Mouse (Mus musculus) embryonic facial prominence, embryonic 14.5 days (tissue): ENCODE results near the gene Gm28374. TPM values are rescaled to one million over a fixed set of nuclear protein-coding genes. Genes with fewer than 3 reads are reported as not detected.
"Not testable (repeated sequence)": the region's sequence is repeated elsewhere in the genome, so short reads cannot be mapped to it uniquely, and the experiment has no call there.

ENCODE experiments used
- ATAC-seq: fragments of 200-750 bp; cut with Nextera tagmentation; 2 replicates; pipeline ENCODE4 v1.8.0; 2017; ENCODE audit warnings: low read depth, moderate number of reproducible peaks, moderate TSS enrichment
- DNase-seq: peaks from one replicate; pipeline ENCODE4 v3.0.0-alpha.2; 2015; ENCODE audit warnings: low spot score
- H3K27ac ChIP-seq: fragments of 300-500 bp; sonication (generic); replicated peaks from 2 replicates; pipeline ENCODE4 v1.5.1; 2014; ENCODE audit warnings: low read depth, mild to moderate bottlenecking, low read length, moderate library complexity
- H3K27me3 ChIP-seq: fragments of 300-500 bp; sonication (generic); replicated peaks from 2 replicates; pipeline ENCODE4 v1.6.1; 2014; ENCODE audit warnings: low read length; ENCODE audit not compliant: control insufficient read depth, insufficient read depth
- H3K36me3 ChIP-seq: fragments of 300-500 bp; sonication (generic); 2 replicates; pipeline ENCODE4 v1.6.1; 2014; ENCODE audit warnings: low read length, mixed read lengths; ENCODE audit not compliant: control insufficient read depth, insufficient read depth
- H3K4me1 ChIP-seq: fragments of 300-500 bp; sonication (generic); 2 replicates; pipeline ENCODE4 v1.6.1; 2014; ENCODE audit warnings: antibody characterized with exemption, low read length; ENCODE audit not compliant: control insufficient read depth, insufficient read depth
- H3K4me2 ChIP-seq: fragments of 300-500 bp; sonication (generic); 2 replicates; pipeline ENCODE4 v1.6.1; 2014; ENCODE audit warnings: low read depth, mild to moderate bottlenecking, low read length, moderate library complexity, mixed read lengths
- H3K4me3 ChIP-seq: fragments of 300-500 bp; sonication (generic); 2 replicates; pipeline ENCODE4 v1.5.1; 2014; ENCODE audit warnings: low read depth, mild to moderate bottlenecking, low read length
- H3K9ac ChIP-seq: fragments of 300-500 bp; sonication (generic); 2 replicates; pipeline ENCODE4 v1.6.1; 2014; ENCODE audit warnings: low read depth, mild to moderate bottlenecking, low read length, moderate library complexity, mixed read lengths
- H3K9me3 ChIP-seq: fragments of 300-500 bp; sonication (generic); 2 replicates; pipeline ENCODE4 v1.6.1; 2016; ENCODE audit warnings: low read length; ENCODE audit not compliant: control insufficient read depth
- WGBS: fragments of 180-500 bp; shearing (Covaris S2); extraction: QIAGEN DNeasy Blood & Tissue Kit; methylation state at CpG from one replicate; pipeline ENCODE4 v1.1.7; 2014; 5-methylcytosine and 5-hydroxymethylcytosine counted together
- polyA plus RNA-seq: library from polyadenylated mRNA; unstranded; fragments of >200 nt; fragmentation: Nextera tagmentation; extraction: Ambion mirVana; gene quantifications from 2 replicates; pipeline ENCODE4 v1.2.1, GENCODE M21; 2014

Gene Gm28374
- polyA plus RNA-seq, 1 experiment from 2014 or later: 0.28 TPM

DNA sequence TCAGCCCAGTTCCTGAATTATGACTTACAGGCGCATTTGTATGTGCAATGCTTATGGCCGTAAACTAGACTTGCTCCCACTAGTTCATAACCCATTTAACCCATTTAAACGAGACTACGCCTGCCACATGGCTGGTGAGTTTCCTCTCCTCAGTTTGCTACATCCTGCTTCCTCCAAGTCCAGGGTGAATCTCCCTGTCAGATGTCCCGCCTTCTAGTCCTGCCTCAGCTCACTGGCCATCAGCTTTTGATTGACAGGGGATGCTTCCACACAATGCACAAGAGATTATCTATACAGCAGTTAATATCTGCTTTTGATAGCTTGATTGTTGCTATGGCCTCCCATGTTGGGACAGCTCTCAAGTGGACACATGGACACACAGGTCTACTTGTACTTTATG, 27.8 kb downstream of the Gm28374 start:
- ATAC-seq (no peak), DNase-seq (no peak)
- Histone ChIP-seq H3K9me3 (no peaks in the 10 kb centered on the region), H3K4me2 (no peak overlapping the region), H3K9ac (no peak overlapping the region), H3K36me3 (peaks cover 74% of the 10 kb centered on the region), H3K4me1 (peaks cover 9% of the 10 kb centered on the region), H3K4me3 (no peak overlapping the region), H3K27me3 (no peaks in the 10 kb centered on the region), H3K27ac (no peak overlapping the region)
- 85% methylated on average over 5 of the region's 5 CpGs for WGBS

DNA sequence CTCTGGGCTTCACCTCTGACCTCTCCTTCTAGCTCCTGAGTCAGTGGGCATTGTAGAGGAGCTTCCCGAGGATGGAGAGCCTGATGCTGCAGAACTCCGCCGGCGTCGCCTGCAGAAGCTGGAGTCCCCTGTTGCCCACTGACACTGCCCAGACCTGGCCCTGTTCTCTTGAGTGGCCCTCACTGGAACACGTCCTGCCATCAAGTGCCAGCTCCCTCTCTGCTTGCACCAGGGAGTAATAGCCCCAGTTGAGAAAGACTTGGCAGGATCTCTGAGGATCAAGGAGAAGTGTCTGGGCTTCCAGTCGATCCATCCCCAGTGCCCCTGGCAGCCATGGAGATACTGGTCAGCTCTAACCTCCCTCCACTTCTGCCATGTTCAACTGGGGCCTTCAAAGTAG, 29.5 kb downstream of the Gm28374 start:
- no peaks in the 10 kb centered on the region for H3K27me3 ChIP-seq
- ATAC-seq: no peak
- WGBS: 90% methylated on average over 6 of the region's 7 CpGs
- no peak overlapping the region for H3K27ac ChIP-seq
- H3K4me3 ChIP-seq: no peak overlapping the region
- H3K9ac ChIP-seq: no peak overlapping the region
- no peaks in the 10 kb centered on the region for H3K9me3 ChIP-seq
- peaks cover 81% of the 10 kb centered on the region for H3K36me3 ChIP-seq
- H3K4me1 ChIP-seq: peaks cover 12% of the 10 kb centered on the region
- DNase-seq: no peak
- no peak overlapping the region for H3K4me2 ChIP-seq

DNA sequence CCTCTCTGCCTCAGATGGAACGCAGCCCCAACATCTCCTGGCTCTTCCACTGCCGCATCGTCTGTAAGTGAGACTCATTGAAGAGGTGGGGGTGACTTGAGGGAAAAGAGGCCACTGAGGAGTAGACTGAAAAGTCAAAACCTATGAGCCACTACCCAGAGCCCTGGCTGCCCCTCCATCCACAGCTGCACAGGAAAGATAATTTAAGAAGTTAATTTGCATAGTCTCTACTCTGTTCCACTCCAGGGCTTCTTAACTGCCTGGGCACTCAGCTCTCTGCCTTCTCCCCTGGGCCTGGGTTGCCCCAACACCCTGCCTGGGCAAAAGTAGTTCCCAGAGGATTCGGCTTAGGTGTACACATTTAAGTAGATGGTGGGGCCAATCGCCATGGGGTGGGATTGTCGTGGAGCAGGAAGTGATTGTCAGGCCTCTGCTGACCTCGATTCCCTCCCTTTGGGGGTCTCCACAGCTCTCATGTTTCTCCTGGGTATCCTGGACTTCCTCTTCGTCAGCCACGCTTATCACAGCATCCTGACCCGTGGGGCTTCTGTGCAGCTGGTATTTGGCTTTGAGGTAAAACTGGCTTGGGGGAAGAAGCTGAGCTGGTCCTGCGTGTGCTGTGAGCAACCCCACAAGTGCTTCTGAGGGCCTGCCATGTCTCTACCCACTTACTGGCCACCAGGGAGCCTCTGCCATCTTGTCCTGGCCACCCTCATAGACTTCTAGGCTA, 33.2 kb downstream of the Gm28374 start:
- no peaks in the 10 kb centered on the region for H3K9me3 ChIP-seq
- peaks cover 16% of the 10 kb centered on the region for H3K4me1 ChIP-seq
- DNase-seq: no peak
- H3K4me2 ChIP-seq: 0 out of 2 replicates have a peak overlapping the region, but pooled peaks have one; percentile 93
- no peak overlapping the region for H3K27ac ChIP-seq
- 84% methylated on average over 11 of the region's 11 CpGs for WGBS
- H3K36me3 ChIP-seq: peaks cover 59% of the 10 kb centered on the region
- ATAC-seq: no peak
- no peaks in the 10 kb centered on the region for H3K27me3 ChIP-seq
- H3K9ac ChIP-seq: no peak overlapping the region
- no peak overlapping the region for H3K4me3 ChIP-seq

DNA sequence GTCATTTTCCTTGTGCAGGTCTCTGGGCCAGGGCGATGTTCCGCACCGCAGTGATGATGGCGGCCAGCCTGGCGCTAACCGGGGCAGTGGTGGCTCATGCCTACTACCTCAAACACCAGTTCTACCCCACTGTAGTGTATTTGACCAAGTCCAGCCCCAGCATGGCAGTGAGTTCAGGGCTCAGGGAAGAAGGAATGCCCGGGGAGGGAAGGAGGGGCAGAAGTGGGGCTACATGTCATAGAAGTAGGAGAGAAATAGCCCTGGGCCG, 34.2 kb downstream of the Gm28374 start:
- H3K36me3 ChIP-seq: peaks cover 49% of the 10 kb centered on the region
- no peaks in the 10 kb centered on the region for H3K27me3 ChIP-seq
- H3K9ac ChIP-seq: peak overlapping the region; percentile 76
- H3K9me3 ChIP-seq: no peaks in the 10 kb centered on the region
- ATAC-seq: no peak
- DNase-seq: no peak
- peaks cover 16% of the 10 kb centered on the region for H3K4me1 ChIP-seq
- peak overlapping the region; percentile 93 for H3K4me2 ChIP-seq
- peak overlapping the region; percentile 89 for H3K4me3 ChIP-seq
- WGBS: 88% methylated on average over 8 of the region's 8 CpGs
- peak overlapping the region; percentile 96; the same call in 1 of the 2 replicates for H3K27ac ChIP-seq

DNA sequence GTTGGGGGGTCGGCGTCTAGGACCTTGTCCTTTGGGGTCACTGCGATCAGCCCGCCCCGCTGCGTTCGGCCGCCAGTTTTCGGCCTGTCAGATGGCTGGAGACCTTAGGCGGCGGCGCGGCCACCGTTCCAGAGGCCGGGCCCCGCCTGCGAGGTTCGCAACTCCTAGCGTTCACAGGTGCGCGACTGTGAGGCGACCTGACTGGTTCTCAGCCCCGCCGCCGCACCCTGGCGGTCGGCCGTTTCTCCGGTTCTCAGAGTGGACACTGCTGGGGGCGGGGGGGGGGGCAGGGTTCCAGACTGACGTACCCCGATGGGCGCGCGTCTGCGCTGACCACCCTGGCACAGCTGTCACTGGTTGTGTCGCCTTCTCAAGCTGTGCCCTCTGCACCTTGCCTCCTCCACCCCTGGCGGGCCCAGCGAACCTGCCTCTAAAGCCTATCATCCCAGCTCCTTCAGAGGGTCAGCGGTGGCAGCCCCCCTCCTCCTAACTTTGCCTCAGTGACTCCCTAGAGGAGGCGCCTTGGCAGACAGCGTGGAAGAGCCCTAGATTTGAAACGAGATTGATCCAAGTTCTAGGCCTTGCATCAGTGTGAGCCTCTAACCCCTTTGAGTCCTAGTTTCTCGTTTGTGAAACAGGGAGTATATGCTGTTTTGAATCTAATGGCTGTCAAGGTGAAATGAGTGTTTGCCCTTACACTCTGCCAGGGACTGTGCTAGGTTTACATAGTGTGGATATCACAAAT, 34.7 kb downstream of the Gm28374 start:
- Histone ChIP-seq H3K4me3 (peak overlapping the region; percentile 89), H3K4me1 (peaks cover 16% of the 10 kb centered on the region), H3K9me3 (no peaks in the 10 kb centered on the region), H3K27ac (peak overlapping the region; percentile 96), H3K4me2 (peak overlapping the region; percentile 93), H3K27me3 (no peaks in the 10 kb centered on the region), H3K9ac (peak overlapping the region; percentile 76), H3K36me3 (peaks cover 44% of the 10 kb centered on the region)
- ATAC-seq: no peak
- DNase-seq: no peak
- 3% methylated on average over 13 of the region's 44 CpGs for WGBS

DNA sequence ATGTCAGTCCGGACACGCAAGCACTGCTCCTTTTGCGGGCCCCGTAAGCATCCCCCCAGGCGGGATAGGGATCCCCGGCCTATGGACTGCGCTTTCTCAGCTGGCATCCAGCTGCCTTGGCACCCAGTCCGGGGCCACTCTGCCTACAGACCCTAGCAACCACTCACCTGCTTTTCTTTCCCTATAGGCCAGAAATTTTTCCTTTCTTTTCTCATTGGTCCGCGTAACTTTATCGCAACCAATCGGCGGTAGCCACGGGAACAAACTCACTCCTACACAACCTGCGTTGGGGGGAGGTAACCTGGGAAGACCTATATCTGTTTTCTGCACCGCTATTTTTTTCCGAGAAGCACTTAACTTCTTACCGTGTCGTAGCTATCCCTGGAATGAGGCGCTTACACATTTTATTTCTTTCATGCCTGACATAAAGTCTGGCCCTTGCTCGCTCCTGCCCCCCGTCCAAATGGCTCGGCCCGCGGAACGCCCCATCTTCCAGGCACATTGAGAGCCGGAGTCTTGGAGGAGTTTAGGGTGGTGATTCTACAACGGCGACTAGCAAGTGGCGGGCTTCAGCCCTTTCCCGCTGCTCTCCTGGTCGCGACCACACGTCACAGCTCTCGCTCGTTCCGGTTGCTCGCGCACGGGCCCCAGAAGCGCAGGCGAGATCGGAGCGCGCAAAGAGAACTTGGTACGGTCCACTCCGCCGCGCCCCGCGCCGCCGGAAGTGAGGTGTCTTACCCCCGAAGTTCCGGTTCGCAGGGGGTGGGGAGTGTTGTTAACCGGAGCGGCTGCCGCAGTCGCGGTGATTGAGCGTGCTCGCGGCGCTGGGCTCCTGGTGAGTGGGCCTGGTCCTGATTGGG, 35.5 kb downstream of the Gm28374 start, which contains the start of gene Syvn1:
Syvn1 (plus strand) TSS at position 283 of the 860 bp plus-strand sequence.
- WGBS: under 1% methylated on average over 55 of the region's 65 CpGs
- DNase-seq: peak; percentile 98
- Histone ChIP-seq H3K27ac (peak within 1 kb of the TSS; percentile 96), H3K9me3 (no peaks in the 10 kb centered on the region), H3K4me1 (peaks cover 16% of the 10 kb centered on the region), H3K4me3 (peak within 1 kb of the TSS; percentile 89), H3K4me2 (peak within 1 kb of the TSS; percentile 93), H3K36me3 (peaks cover 36% of the 10 kb centered on the region), H3K27me3 (no peaks in the 10 kb centered on the region), H3K9ac (peak within 1 kb of the TSS; percentile 76)
- peak; percentile 93 for ATAC-seq

DNA sequence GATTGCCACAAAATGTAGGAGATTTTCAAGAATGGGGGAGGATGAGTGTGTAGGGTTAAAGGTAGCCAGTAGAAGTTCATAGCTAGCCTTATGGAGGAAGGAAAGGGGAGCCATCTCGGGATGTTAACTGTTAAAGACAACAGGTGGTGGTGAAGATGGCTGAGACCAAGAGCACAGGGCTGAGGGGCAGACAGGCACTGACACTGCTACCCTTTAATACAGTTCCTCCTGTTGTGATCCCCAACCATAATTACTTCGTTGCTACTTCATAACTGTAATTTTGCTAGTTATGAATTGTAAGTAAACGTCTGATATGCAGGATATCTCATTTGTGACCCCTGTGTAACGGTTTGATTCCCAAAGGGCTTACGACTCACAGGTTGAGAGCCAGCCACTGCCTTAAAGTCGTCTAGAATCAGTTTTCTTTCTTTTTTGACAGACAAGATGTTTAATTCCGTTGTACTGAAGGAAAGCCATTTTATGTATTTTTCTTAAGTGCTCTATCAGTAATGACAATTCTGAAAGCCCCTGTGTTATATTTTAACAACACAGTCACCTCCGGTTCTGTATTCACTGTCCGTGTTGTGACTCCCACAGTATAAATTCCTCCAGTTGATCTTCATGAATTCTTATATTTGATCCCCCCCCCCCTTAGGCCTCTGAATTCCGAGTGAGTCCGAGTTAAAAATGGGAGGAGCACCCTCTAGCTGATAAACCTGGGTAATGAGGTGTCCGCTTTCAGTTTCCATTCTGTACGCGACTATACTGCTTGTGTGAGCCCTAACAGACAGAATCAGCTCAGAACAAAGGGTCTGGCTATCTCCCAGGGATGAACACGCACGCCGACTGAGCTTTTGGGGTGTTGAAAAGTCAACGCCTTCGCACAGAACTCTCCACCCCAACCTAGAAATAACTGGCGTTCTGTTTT, 36.4 kb downstream of the Gm28374 start:
- Histone ChIP-seq H3K9ac (peak overlapping the region; percentile 76), H3K4me3 (peak overlapping the region; percentile 89), H3K27ac (peak overlapping the region; percentile 96), H3K4me2 (peak overlapping the region; percentile 93), H3K9me3 (no peaks in the 10 kb centered on the region), H3K4me1 (peaks cover 16% of the 10 kb centered on the region), H3K27me3 (no peaks in the 10 kb centered on the region), H3K36me3 (peaks cover 27% of the 10 kb centered on the region)
- peak; percentile 34 for ATAC-seq
- DNase-seq: peak; percentile 74
- 15% methylated on average over 20 of the region's 20 CpGs for WGBS

DNA sequence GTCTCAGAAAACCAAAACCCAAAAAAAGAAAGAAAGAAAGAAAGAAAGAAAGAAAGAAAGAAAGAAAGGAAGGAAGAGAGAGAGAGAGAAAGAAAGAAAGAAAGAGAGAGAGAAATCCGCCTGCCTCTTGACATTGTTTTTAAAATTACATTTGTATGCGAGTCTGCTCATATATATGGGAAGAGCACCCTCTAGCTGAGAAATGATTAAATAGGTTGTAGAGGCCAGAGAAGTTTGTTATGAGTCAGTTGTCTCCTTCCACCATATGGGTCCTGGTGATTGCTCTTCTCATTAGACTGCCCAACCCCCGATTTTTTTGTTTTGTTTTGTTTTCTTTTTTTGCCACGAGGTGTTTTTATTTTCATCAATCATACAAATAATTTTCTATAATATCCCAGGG, 38.0 kb downstream of the Gm28374 start:
- ATAC-seq: not testable (repeated sequence)

More for the DNA sequence above, 38.0 kb downstream of the Gm28374 start:
- H3K4me3 ChIP-seq, H3K4me2 ChIP-seq, H3K27me3 ChIP-seq, H3K9me3 ChIP-seq, H3K9ac ChIP-seq, H3K27ac ChIP-seq: not testable (repeated sequence)
- DNase-seq: peak; percentile 77
- H3K4me1 ChIP-seq: peaks cover 16% of the 10 kb centered on the region
- 61% methylated on average over 4 of the region's 4 CpGs for WGBS
- peaks cover 12% of the 10 kb centered on the region for H3K36me3 ChIP-seq
